Mouse (Mus musculus) layer of hippocampus, adult 2 months (tissue): ENCODE measurements at regions not wholly inside any gene's neighbourhood (a gene's known extent, or its start where the extent isn't known, plus 50 kb on each side); places are given as distances from the start of the nearest gene placed in this dataset.
A peak's percentile ranks its signal among the peaks of the same experiment; 100 is the strongest.
"Not testable (repeated sequence)": the region's sequence is repeated elsewhere in the genome, so short reads cannot be mapped to it uniquely, and the experiment has no call there.

Experiments used
- DNase-seq, 2 experiments: peaks; one replicate each; pipeline ENCODE4 v3.0.0; 2022; ENCODE audit warnings: low spot score in 2 of 2
- H3K27ac ChIP-seq: fragments of 200-600 bp; 2 replicates; pipeline ENCODE4 v1.8.1; 2022
- H3K4me3 ChIP-seq: fragments of 200-600 bp; 2 replicates; pipeline ENCODE4 v1.8.1; 2022; ENCODE audit warnings: mild to moderate bottlenecking
- CTCF ChIP-seq: fragments of 200-600 bp; conservative IDR thresholded peaks from 2 replicates; pipeline ENCODE4 v1.8.1; 2022; ENCODE audit warnings: antibody characterized with exemption, mild to moderate bottlenecking, moderate library complexity

DNA sequence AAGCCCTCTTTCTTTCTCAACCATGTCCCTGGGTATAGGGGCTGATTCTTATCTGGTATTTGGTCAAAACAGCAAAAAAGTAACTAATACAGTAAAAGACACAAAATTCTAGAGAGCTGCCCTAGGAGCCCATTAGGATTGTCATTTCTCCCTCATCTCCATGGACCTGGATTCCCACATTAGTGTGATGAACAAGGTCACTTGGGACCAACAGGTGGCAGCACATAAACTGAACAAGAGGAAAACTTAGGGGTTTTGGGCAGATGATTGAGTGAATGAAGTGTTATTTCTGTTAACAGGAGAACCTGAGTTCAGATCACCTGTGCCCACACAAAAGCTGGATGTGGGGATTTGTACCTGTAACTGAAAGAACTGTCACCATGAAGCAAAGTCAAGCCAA is 93.0 kb upstream of the Tbl1x start:
- no peak for DNase-seq
- TF ChIP-seq CTCF = peak; percentile 64
- no peak overlapping the region for H3K27ac ChIP-seq
- H3K4me3 ChIP-seq = no peak overlapping the region

DNA sequence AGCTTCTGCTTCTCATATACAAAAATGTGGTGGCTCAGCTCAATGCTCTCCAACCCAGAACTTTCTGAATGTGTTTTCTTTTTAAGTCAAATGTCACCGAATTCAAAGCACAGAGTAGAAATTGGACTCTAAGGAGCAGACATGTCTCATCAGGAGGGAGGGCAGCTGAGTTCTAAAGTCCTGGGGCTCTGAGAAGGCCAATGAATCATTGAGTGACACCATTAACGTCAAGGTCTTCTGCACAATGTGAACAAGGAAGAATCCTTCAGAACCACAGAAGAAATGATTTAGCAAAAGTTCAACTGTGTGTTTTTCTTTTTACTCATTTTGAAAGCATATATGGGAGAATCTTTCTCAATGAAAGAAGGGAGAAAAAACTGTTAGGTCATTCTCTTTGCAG is 88.6 kb upstream of the Tbl1x start:
- TF ChIP-seq CTCF = no peak
- DNase-seq = no peak
- H3K4me3 ChIP-seq = no peak overlapping the region

DNA sequence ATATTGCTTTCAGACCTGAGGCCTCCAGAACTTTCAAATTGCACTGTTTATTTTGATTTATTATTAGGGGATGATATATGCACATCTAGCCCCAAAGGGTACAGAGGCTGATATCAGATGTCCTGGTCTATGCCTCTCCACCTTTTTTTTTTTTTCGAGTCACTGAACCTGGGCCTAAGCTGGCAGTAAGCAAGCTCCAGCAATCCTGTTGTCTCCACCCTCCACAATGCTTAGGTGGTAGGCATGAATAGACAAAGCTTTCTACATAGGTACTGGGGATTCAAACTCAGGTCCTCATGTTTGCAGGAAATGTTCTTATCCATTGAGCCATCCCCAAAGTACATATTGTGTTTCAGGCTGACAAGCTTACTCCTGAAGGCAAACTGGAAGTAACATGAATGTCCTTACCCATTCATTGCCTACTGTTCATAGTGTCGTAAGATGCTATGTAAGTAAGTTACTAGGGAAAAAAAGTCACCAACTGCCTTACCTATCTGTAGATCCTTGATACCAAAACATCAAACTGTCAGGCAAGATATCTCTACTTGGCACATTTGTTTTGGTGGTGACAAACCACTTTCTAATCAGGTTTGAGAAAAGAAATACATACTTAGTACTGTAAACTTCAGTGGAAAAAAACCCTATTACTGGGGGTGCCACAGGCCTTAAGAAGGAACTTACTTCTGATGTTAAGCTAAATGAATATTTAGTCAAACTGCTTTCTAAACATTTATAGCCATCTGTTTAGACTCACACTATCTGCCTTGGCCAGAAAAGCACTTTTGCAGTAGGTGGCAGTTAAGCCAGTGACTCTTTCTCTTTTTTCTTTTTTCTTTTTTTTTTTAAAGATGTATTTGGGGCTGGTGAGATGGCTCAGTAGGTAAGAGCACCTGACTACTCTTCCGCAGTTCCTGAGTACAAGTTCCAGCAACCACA is 85.8 kb upstream of the Tbl1x start:
- no peak overlapping the region for H3K27ac ChIP-seq
- H3K4me3 ChIP-seq = no peak overlapping the region
- TF ChIP-seq CTCF = no peak
- no peak for DNase-seq

More for the DNA sequence above, 88.6 kb upstream of the Tbl1x start:
- H3K27ac ChIP-seq = no peak overlapping the region

DNA sequence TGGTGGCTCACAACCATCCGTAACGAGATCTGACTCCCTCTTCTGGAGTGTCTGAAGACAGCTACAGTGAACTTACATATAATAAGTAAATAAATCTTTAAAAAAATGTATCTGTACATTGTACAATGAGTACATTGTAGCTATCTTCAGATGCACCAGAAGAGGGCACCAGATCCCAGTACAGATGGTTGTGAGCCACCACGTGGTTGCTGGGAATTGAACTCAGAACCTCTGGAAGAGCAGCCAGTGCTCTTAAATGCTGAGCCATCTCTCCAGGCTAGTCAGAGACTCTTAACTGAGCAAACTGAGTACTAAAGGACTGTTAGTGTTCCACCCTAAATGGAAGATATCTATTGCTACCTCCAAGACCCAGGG is 85.1 kb upstream of the Tbl1x start:
- H3K27ac ChIP-seq, H3K4me3 ChIP-seq, DNase-seq: not testable (repeated sequence)
- TF ChIP-seq CTCF = peak; percentile 33

DNA sequence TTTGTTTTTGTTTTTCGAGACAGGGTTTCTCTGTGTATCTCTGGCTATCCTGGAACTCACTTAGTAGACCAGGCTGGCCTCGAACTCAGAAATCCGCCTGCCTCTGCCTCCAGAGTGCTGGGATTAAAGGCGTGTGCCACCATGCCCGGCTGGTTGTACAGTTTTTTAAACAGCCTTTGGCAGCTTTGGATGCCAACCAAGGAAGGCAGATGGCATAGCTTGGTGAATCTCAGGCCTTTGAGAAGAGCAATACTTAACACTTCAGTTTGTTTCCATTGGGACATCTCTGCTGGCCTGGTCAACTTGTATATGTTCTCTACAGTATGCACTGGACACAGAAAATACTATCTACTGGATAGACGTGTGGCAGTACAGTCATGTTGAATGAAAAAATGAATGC is 84.0 kb upstream of the Tbl1x start:
- H3K27ac ChIP-seq, H3K4me3 ChIP-seq, DNase-seq: not testable (repeated sequence)

DNA sequence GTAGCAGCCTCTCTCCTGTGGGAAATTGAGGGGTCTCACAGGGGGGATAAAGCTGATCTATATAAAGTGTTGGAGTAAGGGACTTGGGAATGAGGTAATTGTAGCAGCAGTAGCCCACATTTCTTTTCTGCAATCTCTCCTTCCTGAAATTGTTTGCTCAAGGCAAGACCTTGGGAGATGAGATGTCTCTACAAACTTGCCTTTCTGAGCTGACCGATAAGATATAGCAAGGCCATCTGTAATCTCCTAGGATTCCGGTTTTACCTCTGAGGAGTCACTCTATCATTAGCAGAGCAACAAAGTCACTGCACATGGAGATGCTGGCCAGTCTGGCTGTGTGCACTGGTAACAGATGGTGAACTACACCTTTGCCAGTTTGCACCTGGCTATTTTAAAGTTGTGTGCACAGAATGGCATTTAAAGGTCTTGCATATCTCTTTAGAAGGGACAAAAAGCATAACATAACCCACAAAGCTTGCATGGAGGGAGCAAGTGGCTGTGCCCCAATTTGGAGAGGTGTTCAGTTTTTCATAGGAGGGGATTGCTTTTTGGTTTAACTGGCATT is 78.7 kb upstream of the Tbl1x start:
- H3K4me3 ChIP-seq = no peak overlapping the region
- DNase-seq = no peak
- no peak for TF ChIP-seq CTCF
- peak overlapping the region; percentile 81; the same call in 1 of the 2 replicates for H3K27ac ChIP-seq

DNA sequence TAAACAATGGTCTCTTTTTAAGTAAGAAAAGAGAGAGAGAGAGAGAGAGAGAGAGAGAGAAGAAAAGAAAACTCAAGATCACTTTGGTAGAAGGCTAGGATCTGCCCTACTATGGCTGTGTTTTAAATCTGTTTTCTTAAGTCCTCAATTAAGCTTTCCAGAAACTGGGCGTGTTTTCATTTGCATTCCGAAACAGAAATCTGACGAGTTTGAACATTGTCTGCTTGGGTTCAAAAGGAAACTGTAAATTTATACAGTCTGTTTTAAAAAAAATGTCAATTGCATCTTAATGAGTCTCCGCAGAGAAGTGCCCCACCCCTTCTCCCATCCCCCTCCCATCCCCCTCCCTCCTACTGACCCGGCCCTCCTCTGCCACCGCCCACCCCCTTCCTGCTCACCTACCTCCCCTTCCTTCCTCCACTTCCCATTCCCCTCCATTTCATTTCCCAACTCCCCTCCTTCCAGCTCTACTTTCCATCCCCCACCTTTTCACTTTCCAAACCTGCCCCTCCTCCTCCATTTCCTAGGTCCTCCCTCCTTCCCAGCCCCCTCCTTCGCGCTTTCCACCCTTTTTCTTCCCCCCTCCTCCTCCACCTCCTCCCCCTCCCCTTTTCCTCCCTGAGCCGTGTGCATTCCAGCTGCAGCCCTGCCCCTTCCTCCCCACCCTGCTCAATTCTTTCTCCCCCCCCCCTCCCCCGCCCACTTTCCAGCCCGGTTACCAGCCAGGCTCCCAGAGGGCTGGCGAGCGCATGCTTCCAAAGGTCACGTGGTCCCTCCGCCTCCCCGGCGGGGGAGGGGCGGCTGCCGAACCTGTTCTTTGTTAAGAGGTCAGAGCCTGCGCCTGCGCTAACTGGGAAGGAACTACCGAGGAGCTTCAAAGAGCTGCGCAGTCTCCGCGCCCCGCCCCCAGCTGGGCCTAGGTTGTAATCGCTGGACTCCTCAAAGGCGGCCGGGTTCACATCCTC is 77.7 kb upstream of the Tbl1x start:
- peak; percentile 46 for TF ChIP-seq CTCF
- Histone ChIP-seq H3K4me3 (peak overlapping the region; percentile 44), H3K27ac (peak overlapping the region; percentile 84)
- peak; percentile 92 for DNase-seq

DNA sequence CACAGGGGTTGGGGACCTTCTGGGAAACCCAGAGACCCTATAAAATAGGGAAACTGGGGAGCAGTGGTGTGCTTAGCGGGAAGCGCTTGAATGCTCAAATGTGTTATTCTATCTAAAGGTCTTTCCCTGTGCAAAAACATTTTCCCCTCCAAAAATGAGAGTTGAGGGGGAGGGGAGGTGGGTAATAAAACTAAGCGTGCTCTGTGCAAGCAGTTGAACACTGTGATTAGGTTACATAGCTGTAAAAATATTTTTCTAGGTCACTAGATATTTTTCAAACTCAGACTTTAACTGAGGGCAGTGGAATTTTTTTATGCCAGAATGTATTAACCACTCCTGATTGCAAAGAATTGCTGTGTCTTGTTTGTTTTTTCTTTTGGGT is 77.0 kb upstream of the Tbl1x start:
- DNase-seq = no peak
- no peak for TF ChIP-seq CTCF
- H3K27ac ChIP-seq = peak overlapping the region; percentile 84
- peak overlapping the region; percentile 44 for H3K4me3 ChIP-seq

DNA sequence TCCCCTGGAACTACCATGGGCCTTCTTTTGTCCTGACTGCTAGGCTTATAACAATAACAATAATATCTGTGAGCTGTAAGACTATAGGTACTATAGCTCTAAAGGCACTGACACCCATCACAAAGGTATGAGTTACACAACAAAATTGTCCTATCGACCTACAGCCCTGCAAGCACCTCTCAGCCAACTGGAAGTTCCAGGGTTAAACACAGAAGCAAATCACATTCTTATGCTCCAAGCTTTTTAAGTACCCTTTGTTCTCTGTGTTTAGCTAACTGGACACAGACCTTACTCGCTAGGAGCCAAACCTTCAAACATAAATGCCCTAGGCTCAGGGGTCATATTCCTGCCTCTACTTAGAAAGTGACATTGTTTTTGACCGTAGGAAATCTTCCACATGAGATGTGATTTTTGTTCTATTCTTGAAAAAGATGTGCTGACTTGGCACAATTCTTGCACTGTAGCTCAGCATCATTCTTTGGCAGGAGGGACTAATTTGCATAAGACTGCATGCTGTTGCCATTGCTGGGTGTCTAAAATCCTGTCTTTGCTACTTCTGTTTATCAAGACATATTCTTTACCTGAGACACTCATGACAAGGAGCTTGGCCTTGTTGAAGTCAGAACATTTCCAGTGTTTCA is 66.8 kb upstream of the Tbl1x start:
- H3K4me3 ChIP-seq = no peak overlapping the region
- no peak overlapping the region for H3K27ac ChIP-seq
- DNase-seq = no peak
- TF ChIP-seq CTCF = no peak

DNA sequence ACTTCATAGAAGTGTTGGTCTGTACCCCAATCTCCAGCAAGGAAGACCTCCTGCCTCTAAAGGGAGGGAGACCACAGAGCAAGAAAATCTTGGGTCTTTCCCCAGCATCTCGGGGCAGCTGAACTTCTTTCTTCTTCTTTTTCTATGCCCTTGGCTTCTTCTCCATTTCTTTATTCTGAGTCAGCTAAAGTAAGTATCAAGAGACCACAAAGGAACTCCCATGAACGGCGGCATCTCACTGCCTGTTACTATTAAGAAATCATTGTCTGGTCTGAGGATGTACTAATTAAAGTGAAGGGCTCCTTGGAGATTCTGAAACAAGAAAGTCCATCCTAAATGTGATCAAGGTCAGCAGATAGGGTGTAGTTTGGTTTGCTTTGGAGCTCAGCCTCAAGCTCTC is 64.1 kb upstream of the Tbl1x start:
- DNase-seq = no peak
- H3K4me3 ChIP-seq = no peak overlapping the region
- TF ChIP-seq CTCF = no peak
- no peak overlapping the region for H3K27ac ChIP-seq

DNA sequence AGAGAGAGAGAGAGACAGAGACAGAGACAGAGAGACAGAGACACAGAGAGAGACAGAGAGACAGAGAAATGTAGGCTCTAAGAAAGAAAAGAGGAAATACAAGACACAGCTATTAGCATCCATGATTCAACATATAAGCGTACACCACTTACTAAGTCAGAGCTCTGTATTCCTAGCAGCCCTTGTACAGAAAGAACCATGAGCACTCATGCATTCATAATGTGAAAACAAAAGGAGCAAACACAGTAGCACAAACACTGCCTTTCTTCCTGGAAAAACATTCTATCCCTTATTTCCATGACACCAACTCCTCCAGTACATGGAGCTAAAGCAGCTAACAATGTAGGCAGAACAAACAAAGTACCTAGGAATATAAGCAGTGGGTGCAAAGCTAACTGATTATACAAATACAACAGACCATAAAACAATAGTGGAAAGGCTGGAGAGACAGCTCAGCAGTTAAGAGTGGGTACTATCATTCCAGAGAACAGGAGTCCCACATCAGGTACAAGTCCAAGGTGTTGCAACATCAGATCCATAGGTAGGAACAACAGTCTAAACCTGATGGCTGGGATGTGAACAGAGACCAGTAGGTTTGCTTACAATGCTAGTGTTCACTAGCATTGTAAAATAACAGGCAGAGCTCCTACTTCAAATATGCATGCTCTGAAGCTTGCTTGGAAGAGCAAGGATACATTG is 58.7 kb upstream of the Tbl1x start:
- Histone ChIP-seq H3K27ac (no peak overlapping the region), H3K4me3 (no peak overlapping the region)
- no peak for DNase-seq
- TF ChIP-seq CTCF = no peak
